Mouse (Mus musculus) ES-Bruce4 (cell line): Measurements from ENCODE around the gene Csad. TPM values are rescaled to one million over a fixed set of nuclear protein-coding genes. Genes with fewer than 3 reads are reported as not detected.

Experiments
- H3K27ac ChIP-seq: 2 replicates; pipeline ENCODE4 v1.5.1; 2012; ENCODE audit warnings: low read length, inconsistent platforms; ENCODE audit not compliant: insufficient read depth
- H3K27me3 ChIP-seq: 2 replicates; pipeline ENCODE4 v1.6.1; 2012; ENCODE audit warnings: mild to moderate bottlenecking, low read length, inconsistent platforms; ENCODE audit not compliant: control insufficient read depth, poor library complexity, insufficient read depth, severe bottlenecking
- H3K36me3 ChIP-seq: 2 replicates; pipeline ENCODE4 v1.6.1; 2012; ENCODE audit warnings: inconsistent platforms, mild to moderate bottlenecking, low read length, moderate library complexity; ENCODE audit not compliant: control insufficient read depth, poor library complexity, insufficient read depth, severe bottlenecking
- H3K4me1 ChIP-seq: one replicate; pipeline ENCODE4 v1.8.1; 2011; ENCODE audit warnings: low read length; ENCODE audit not compliant: control insufficient read depth, insufficient read depth
- H3K4me3 ChIP-seq: 2 replicates; pipeline ENCODE4 v1.5.1; 2011; ENCODE audit warnings: low read depth, mild to moderate bottlenecking, low read length
- H3K9ac ChIP-seq: 2 replicates; pipeline ENCODE4 v1.6.1; 2012; ENCODE audit warnings: low read depth, mild to moderate bottlenecking, inconsistent platforms; ENCODE audit not compliant: poor library complexity, severe bottlenecking
- H3K9me3 ChIP-seq: replicated peaks from 2 replicates; pipeline ENCODE4 v1.6.1; 2012; ENCODE audit warnings: mild to moderate bottlenecking, low read length, inconsistent platforms; ENCODE audit not compliant: control insufficient read depth, poor library complexity, insufficient read depth, severe bottlenecking
- CTCF ChIP-seq: IDR thresholded peaks from one replicate; pipeline ENCODE4 v1.8.1; 2011; ENCODE audit warnings: low read depth, low read length
- EP300 ChIP-seq: IDR thresholded peaks from 2 replicates; pipeline ENCODE4 v1.6.1; 2011; ENCODE audit warnings: low read depth, low read length; ENCODE audit not compliant: insufficient read depth
- POLR2A ChIP-seq: IDR thresholded peaks from one replicate; pipeline ENCODE4 v1.8.1; 2011; ENCODE audit warnings: low read length; ENCODE audit not compliant: insufficient read depth
- polyA plus RNA-seq: library from polyadenylated mRNA; stranded (reverse); fragments of >200 nt; gene quantifications from 2 replicates; pipeline ENCODE4 v1.2.4, GENCODE M21; 2011; ENCODE audit warnings: low read depth; ENCODE audit not compliant: missing spikeins, insufficient read depth, insufficient read length

The Csad gene
- polyA plus RNA-seq, 1 experiment: 17.8 TPM

GRCm38 (mm10) chr15:102247252-102248130 is 43.0 kb upstream of the Csad start:
- Histone ChIP-seq H3K9ac (peak overlapping the region; percentile 84), H3K9me3 (no peaks in the 10 kb centered on the region), H3K4me3 (peak overlapping the region; percentile 83), H3K27me3 (no peaks in the 10 kb centered on the region), H3K27ac (peak overlapping the region; percentile 95), H3K36me3 (no peaks in the 10 kb centered on the region), H3K4me1 (peaks cover 13% of the 10 kb centered on the region)
- TF ChIP-seq EP300 (0 out of 2 replicates have a peak, but pooled peaks have one; percentile 14), CTCF (no peak), POLR2A (no peak)

GRCm38 (mm10) chr15:102246866-102247251 is 42.3 kb upstream of the Csad start:
- TF ChIP-seq EP300 (peak; percentile 79), CTCF (no peak)
- H3K4me3 ChIP-seq: peak overlapping the region; percentile 83
- peak overlapping the region; percentile 87 for H3K27ac ChIP-seq
- peak overlapping the region; percentile 84; the same call in 1 of the 2 replicates for H3K9ac ChIP-seq
- H3K4me1 ChIP-seq: peaks cover 11% of the 10 kb centered on the region
- H3K27me3 ChIP-seq: no peaks in the 10 kb centered on the region
- H3K9me3 ChIP-seq: no peaks in the 10 kb centered on the region
- H3K36me3 ChIP-seq: no peaks in the 10 kb centered on the region

- TF ChIP-seq POLR2A: no peak
- TF ChIP-seq CTCF: no peak
- TF ChIP-seq EP300: peak; percentile 81
- H3K27me3 ChIP-seq: no peaks in the 10 kb centered on the region
- H3K4me1 ChIP-seq: peaks cover 9% of the 10 kb centered on the region
Measured at GRCm38 (mm10) chr15:102245891-102246741, 41.6 kb upstream of the Csad start.

GRCm38 (mm10) chr15:102245461-102245881 is 40.9 kb upstream of the Csad start:
- H3K4me1 ChIP-seq: peaks cover 8% of the 10 kb centered on the region
- no peaks in the 10 kb centered on the region for H3K36me3 ChIP-seq
- H3K9ac ChIP-seq: peak overlapping the region; percentile 67
- H3K4me3 ChIP-seq: peak overlapping the region; percentile 83
- no peaks in the 10 kb centered on the region for H3K27me3 ChIP-seq
- no peak for TF ChIP-seq CTCF
- TF ChIP-seq POLR2A: no peak
- no peak for TF ChIP-seq EP300
- no peaks in the 10 kb centered on the region for H3K9me3 ChIP-seq
- H3K27ac ChIP-seq: peak overlapping the region; percentile 77

More at GRCm38 (mm10) chr15:102245891-102246741, 41.6 kb upstream of the Csad start:
- Histone ChIP-seq H3K27ac (peak overlapping the region; percentile 87), H3K4me3 (peak overlapping the region; percentile 83), H3K36me3 (no peaks in the 10 kb centered on the region), H3K9me3 (no peaks in the 10 kb centered on the region), H3K9ac (peak overlapping the region; percentile 67)

GRCm38 (mm10) chr15:102244306-102245191 is 40.0 kb upstream of the Csad start:
- Histone ChIP-seq H3K27ac (peak overlapping the region; percentile 86), H3K4me3 (peak overlapping the region; percentile 83), H3K36me3 (no peaks in the 10 kb centered on the region), H3K4me1 (peaks cover 6% of the 10 kb centered on the region), H3K9me3 (no peaks in the 10 kb centered on the region), H3K9ac (peak overlapping the region; percentile 67), H3K27me3 (no peaks in the 10 kb centered on the region)
- no peak for TF ChIP-seq POLR2A
- TF ChIP-seq EP300: no peak
- no peak for TF ChIP-seq CTCF
